Comparison of ENCODE assay signal across 8 mouse cellular contexts in the genomic region with DNA sequence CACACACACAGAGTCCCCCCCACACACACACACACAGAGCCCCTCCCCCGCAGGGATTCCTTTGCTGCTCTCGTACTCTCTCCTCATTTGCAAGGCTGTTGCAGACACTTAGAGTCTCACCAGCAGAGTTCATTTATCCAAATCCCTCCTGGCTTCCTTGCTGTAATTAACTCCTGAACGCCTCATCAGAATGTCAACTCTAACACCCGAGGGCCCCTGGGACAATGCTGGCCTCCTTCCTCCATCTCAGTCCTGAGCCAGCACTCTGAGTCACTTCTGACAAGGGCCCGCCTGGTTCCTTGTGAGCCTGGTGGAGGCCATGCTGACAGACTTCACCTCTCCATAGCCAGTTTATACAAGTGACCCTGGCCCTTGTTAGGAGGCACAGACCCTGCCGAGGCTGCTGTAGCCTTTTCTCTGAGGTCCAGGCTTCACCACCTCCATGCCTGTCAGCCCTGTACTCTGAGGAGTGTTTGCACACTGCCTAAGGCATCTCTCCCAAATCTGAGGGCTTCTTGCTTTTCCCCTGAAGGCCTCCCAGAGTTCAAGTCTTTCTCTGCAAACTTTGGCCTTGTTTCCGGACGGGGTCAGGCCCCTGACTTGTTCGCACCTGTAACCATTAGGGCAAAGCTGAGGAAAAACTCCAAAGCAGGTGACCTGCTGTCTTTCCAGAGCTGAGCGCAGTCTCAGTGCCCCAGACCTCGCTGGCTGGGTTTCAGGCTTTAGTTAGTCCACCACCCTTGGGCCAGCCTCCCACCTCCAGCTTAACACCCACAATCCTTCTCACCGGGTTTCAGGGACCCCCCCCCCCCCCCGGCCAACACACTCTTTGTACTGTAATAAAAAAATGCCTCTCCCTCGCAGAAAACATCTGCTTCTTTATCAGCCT. TPM values are rescaled to one million over a fixed set of nuclear protein-coding genes. Genes with fewer than 3 reads are reported as not detected.
DNase-seq lines count a peak whose midpoint lies in the region; ATAC-seq and TF ChIP-seq lines count a peak whose summit lies in the region.

No protein-coding gene starts in this region.

- WGBS in heart, embryonic 14.5 days: 40% methylated on average over 14 of the region's 14 CpGs
- WGBS in midbrain, postnatal 0 days: 35% methylated on average over 14 of the region's 14 CpGs

- no peaks in the 10 kb centered on the region for H3K9me3 ChIP-seq in heart, embryonic 14.5 days (ENCODE audit: control insufficient read depth, low read length)
- H3K9me3 ChIP-seq in midbrain, postnatal 0 days (ENCODE audit: low read length): no peaks in the 10 kb centered on the region

- no peak for TF ChIP-seq CTCF in midbrain, postnatal 0 days (IDR thresholded peaks at IDR 0.05)

- H3K4me3 ChIP-seq in heart, embryonic 14.5 days (ENCODE audit: control insufficient read depth in 1 of 2, insufficient read depth in 1 of 2, low read depth in 1 of 2, low read length in 2 of 2): no peak overlapping the region
- no peak overlapping the region for H3K4me3 ChIP-seq in midbrain, postnatal 0 days (ENCODE audit: low read depth, low read length)

- no peaks in the 10 kb centered on the region for H3K36me3 ChIP-seq in heart, embryonic 14.5 days (ENCODE audit: control insufficient read depth, insufficient read depth, low read length)
- H3K36me3 ChIP-seq in midbrain, postnatal 0 days (ENCODE audit: insufficient read depth, low read length): peaks cover 6% of the 10 kb centered on the region

- peak; percentile 54 for ATAC-seq in heart, embryonic 14.5 days (ENCODE audit: insufficient number of reproducible peaks, insufficient read depth, low FRiP score, low read depth)
- peak; percentile 69 for ATAC-seq in midbrain, postnatal 0 days (ENCODE audit: low FRiP score)

- H3K4me1 ChIP-seq in heart, embryonic 14.5 days (ENCODE audit: control insufficient read depth in 2 of 2, insufficient read depth in 2 of 2, low read length in 2 of 2): peaks cover 13 to 14% of the 10 kb centered on the region in 2 experiments
- no peaks in the 10 kb centered on the region for H3K4me1 ChIP-seq in midbrain, postnatal 0 days (ENCODE audit: insufficient read depth, low read length)

- DNase-seq in ES-CJ7 (ENCODE audit: low read depth, low spot score): peak; percentile 29
- peak; percentile 77 to 85 for DNase-seq in adrenal gland, postnatal 36 days
- DNase-seq in fat pad, adult 2 months (ENCODE audit: extremely low read depth, low read depth, low spot score): peak; percentile 75
- DNase-seq in kidney, postnatal 25 days: peak; percentile 43 to 58
- DNase-seq in midbrain, postnatal 0 days (ENCODE audit: low spot score): peak; percentile 81
- DNase-seq in right cerebral cortex, adult 18-20 months: no peak
- DNase-seq in frontal cortex, postnatal 36 days (ENCODE audit: low spot score in 2 of 2): no peak

- peak overlapping the region; percentile 17 to 38; a peak in 1 of 4 replicates for H3K27ac ChIP-seq in heart, embryonic 14.5 days (replicated peaks in 1 of 2; ENCODE audit: control insufficient read depth in 1 of 2, insufficient read depth in 1 of 2, low read depth in 2 of 2, low read length in 2 of 2)
- no peak overlapping the region for H3K27ac ChIP-seq in midbrain, postnatal 0 days (ENCODE audit: low read depth, low read length)

- no peak overlapping the region for H3K4me2 ChIP-seq in heart, embryonic 14.5 days (ENCODE audit: low read length)
- H3K4me2 ChIP-seq in midbrain, postnatal 0 days (ENCODE audit: low read depth, low read length, poor library complexity, severe bottlenecking): no peak overlapping the region

- no peaks in the 10 kb centered on the region for H3K27me3 ChIP-seq in heart, embryonic 14.5 days (ENCODE audit: control insufficient read depth, insufficient read depth, low read length)
- no peaks in the 10 kb centered on the region for H3K27me3 ChIP-seq in midbrain, postnatal 0 days (ENCODE audit: insufficient read depth, low read length)

- H3K9ac ChIP-seq in heart, embryonic 14.5 days (ENCODE audit: low read length): no peak overlapping the region; the same call in 1 of the 2 replicates
- H3K9ac ChIP-seq in midbrain, postnatal 0 days (replicated peaks; ENCODE audit: low read length, poor library complexity, severe bottlenecking): no peak overlapping the region

RNA-seq across cellular contexts. Expression of gene Ptrhd1, which starts 45.4 kb away (rescaled TPM):
- total RNA-seq in adrenal gland, postnatal 36 days (2021): 1 to 10 TPM; 7.3 to 8.3 TPM
- polyA plus RNA-seq in heart, embryonic 14.5 days (2014; fragmentation: Nextera tagmentation; extraction: Ambion mirVana): 6.8 and 7.6 TPM in 2 replicates
- 6.9 and 8.5 TPM in 2 replicates for total RNA-seq in midbrain, postnatal 0 days (2014; rRNA removed)
- polyA plus RNA-seq in midbrain, postnatal 0 days (2015; fragmentation: Nextera tagmentation; extraction: Ambion mirVana): 8.3 and 8.4 TPM in 2 replicates

RNA-seq across cellular contexts. Expression of gene Cenpo, which starts 45.7 kb away (rescaled TPM):
- 1 to 10 TPM; 8.1 to 8.7 TPM for total RNA-seq in adrenal gland, postnatal 36 days (2021)
- polyA plus RNA-seq in heart, embryonic 14.5 days (2014; fragmentation: Nextera tagmentation; extraction: Ambion mirVana): 7.3 and 8.1 TPM in 2 replicates
- 7.0 and 9.3 TPM in 2 replicates for total RNA-seq in midbrain, postnatal 0 days (2014; rRNA removed)
- 5.4 and 5.8 TPM in 2 replicates for polyA plus RNA-seq in midbrain, postnatal 0 days (2015; fragmentation: Nextera tagmentation; extraction: Ambion mirVana)

RNA-seq across cellular contexts. Expression of gene Adcy3, which starts 55.5 kb away (rescaled TPM):
- 10 to 100 TPM; 27.4 to 47.1 TPM for total RNA-seq in adrenal gland, postnatal 36 days (2021)
- 4.2 and 4.8 TPM in 2 replicates for polyA plus RNA-seq in heart, embryonic 14.5 days (2014; fragmentation: Nextera tagmentation; extraction: Ambion mirVana)
- 36.9 and 38.7 TPM in 2 replicates for total RNA-seq in midbrain, postnatal 0 days (2014; rRNA removed)
- polyA plus RNA-seq in midbrain, postnatal 0 days (2015; fragmentation: Nextera tagmentation; extraction: Ambion mirVana): 12.5 and 13.0 TPM in 2 replicates

Comparison
In these comparisons a context has a peak if more than half of its experiments do, and no peak if none do; other contexts are left out.
1. DNase-seq: peak in ES-CJ7 (single experiment), adrenal gland, postnatal 36 days (2 of 2), fat pad, adult 2 months (single experiment), kidney, postnatal 25 days (2 of 2) and midbrain, postnatal 0 days (single experiment); none in right cerebral cortex, adult 18-20 months (single experiment) and frontal cortex, postnatal 36 days (0 of 2).